Mouse (Mus musculus) bone marrow, adult 2 months (tissue): Measurements from ENCODE around the gene Rad51b.

Source experiments
- CTCF ChIP-seq: fragments of 200-500 bp; IDR thresholded peaks from 2 replicates; pipeline ENCODE4 v1.5.1; 2011; ENCODE audit warnings: low read length, control low read depth; ENCODE audit not compliant: control insufficient read depth, insufficient read depth
- POLR2A ChIP-seq: fragments of 200-500 bp; IDR thresholded peaks from 2 replicates; pipeline ENCODE4 v1.6.1; 2011; ENCODE audit warnings: low read depth, mild to moderate bottlenecking, control low read depth, low read length, borderline replicate concordance; ENCODE audit not compliant: control insufficient read depth

DNA sequence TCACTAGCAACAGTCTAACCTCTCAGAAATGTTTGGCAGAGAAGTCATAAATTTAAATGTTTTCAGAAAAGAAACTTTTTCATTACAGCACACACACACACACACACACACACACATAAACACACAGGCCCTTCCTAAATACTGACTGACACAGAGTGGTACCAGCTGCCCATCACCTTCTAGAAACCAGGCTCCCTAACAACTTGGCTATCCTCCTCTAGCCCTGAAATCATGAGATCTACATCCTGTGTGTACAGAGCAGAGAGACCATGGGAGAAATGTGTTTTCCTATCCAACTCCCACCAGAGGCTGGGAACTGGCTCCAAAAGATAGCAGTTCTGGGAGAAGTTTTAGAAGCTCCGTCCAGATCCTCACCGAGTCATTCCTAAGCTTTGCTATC, 464.1 kb downstream of the Rad51b start:
- TF ChIP-seq CTCF, result no peak
- no peak for TF ChIP-seq POLR2A
